Mouse (Mus musculus) R1 (cell line): ENCODE data around the gene Pdzd2.

Experiments used
- DNase-seq: peaks from one replicate; pipeline ENCODE4 v3.0.0-alpha.2; 2018; ENCODE audit warnings: low read depth, low spot score

Pdzd2 gene

DNA sequence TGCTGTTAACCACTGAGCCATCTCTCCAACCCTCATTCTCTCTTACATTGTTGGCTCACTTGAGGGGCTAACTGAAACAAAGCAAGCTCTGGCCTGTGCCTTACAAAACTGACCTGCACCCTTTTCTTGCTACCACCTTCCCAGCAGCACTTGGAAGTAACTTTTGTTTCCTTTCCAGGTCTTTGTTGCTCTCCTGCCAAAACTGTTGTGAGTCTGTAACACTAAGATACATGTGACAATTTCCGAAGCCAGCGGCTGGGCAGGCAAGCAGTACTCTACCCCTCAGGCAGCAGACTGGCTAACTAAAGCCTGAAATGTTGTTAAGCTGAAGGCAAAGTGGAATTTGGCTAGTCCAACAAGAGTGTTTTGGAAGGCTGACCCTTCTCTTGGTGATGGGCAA lies 251.4 kb downstream of the Pdzd2 start:
- DNase-seq, result no peak

DNA sequence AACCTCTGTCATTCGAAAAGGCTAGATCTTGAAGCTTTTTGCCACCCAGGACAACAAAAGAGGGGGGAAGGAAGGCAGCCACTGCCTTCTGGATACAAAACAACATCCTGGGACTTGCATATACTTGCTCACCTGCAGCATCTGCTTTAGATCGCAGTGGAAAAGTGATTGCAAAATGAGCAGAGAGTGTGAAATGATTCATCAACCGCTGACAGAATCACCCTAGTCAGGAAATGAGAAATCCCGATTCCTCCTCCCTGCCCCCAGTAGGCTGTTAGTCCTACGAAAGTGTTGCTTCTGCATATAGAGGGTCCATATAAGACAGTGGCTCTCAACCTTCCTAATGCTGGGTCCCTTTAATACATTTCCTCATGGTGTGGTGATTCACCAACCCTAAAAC lies 258.5 kb downstream of the Pdzd2 start:
- no peak for DNase-seq

- DNase-seq, result peak; percentile 59
These were observed 259.4 kb downstream of the Pdzd2 start for GRCm38 (mm10) chr15:12480369-12480768.

DNA sequence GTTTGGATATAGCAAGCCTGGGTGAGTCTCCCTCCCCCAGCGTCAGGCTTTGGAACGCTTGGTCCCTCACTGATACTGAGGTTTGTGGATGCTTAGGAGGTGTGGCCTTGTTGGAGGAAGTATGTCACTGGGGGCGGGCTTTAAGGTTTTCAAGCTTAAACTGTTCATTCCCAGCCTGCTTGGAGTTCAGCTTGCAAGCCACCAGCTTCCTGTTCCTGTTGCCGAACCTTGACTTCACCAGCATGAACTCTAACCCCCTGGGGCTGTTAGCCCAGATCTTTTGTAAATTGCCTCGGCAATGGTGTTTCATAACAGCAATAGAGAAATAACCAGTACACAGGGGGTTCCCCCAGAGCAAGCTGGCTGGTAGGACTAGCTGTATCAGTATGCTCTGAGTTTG lies 260.4 kb downstream of the Pdzd2 start:
- DNase-seq, result peak; percentile 97

- no peak for DNase-seq
These were observed 266.1 kb downstream of the Pdzd2 start for GRCm38 (mm10) chr15:12473596-12473995.

DNA sequence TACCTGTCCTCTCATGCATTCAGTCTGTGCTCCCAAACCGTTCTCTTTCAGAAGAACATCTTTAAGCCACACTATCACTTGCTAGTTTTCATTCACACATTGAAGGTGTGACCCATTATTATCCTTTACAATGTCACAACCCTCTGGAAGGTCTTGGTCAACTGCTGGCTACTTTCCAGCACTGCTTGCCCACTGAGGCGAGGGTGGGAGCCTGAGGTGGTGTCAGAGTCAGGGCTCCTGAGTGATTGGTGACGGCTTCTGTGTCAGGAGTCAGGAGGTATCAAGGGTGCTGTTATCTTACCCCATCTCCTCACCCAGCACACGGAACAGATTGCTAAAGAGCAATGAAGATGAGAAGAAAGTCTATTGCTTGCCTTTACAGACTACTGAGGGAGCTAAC lies 267.1 kb downstream of the Pdzd2 start:
- DNase-seq, result no peak

DNA sequence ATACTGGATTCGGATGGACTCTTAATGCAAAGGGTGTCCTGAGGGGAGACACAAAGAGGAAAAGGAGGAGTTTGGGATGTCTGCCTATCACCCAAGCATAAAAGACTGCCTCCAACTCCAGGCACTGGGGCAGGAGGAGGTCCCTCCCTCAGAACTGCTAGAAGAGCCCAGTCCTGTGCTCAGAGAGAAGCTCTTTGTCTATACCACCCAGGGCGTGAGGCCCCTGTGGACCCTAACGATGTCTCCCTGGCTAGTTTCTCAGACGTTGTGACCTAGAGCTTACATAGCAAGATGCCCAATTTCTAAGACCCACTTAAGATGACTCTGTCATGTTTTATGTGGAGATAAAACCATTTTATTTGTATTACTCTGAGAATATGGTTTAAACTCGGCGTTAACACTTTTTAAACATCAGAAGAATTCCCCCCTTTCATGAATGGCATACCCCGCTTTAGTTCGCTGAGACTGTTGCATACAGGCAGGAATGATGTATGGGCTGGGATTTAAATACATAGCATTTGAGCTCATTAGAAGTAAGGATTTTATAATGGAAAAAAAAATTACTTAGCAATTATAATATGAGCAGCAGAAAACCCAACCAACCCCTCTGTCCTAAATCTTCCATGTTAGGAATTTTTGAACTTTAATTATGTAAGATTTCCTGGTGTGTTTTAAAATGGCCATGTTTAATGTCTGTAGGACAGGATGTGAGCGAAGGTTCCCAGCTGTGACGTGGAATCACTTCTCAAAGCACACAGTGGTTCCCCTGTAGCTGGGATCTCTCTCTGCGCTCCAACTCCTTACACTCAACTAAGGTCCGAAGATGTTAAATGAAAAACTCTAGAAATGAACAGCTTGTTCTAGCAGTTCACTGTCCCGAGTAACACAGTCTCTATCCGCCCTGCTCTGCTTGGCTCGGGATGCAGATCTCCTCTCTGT lies 268.6 kb downstream of the Pdzd2 start:
- no peak for DNase-seq

GRCm38 (mm10) chr15:12468625-12469024 lies 271.1 kb downstream of the Pdzd2 start:
- no peak for DNase-seq

DNA sequence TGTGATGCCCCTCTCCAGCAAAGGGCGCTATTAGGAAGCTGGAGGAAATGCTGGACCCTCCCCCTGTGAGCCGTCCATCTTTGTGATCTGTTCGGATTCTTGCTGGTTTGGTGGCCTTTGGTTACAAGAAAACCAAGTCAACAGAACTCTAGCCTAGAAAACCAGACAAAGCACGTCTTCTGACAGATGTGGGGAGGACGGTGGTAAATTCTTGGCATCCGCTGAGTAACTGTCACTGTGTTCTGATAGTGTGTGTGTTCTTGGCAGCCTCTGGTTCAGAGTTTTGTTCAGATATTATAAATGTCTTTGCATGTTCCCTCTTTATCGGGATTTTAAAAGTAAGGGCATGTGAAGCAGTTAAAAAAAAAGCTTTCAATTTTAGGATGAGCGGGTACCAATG lies 274.0 kb downstream of the Pdzd2 start:
- DNase-seq, result no peak

DNA sequence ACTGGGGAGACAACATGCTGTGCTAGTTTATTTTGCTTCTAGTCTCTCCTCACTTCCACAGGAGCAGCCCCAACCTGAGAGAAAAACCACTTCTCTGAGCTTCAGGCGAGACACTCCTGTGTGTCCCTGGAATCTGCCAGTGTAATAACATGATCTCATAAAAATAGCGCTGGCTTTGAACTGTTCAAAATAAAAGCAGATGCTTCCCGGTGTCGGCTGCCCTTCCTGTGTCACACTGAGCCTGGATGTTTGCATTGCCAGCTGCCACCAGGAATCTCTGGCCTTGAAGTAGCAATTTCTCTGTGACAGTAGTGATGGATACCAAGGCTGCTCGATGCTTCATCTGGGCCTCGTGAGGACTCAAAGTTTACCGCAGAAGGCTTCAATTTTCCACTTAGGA lies 282.9 kb downstream of the Pdzd2 start:
- DNase-seq, result no peak

- no peak for DNase-seq
These were observed 286.4 kb downstream of the Pdzd2 start for GRCm38 (mm10) chr15:12453343-12453742.

- DNase-seq, result no peak
These were observed 287.4 kb downstream of the Pdzd2 start for GRCm38 (mm10) chr15:12452141-12452995.

DNA sequence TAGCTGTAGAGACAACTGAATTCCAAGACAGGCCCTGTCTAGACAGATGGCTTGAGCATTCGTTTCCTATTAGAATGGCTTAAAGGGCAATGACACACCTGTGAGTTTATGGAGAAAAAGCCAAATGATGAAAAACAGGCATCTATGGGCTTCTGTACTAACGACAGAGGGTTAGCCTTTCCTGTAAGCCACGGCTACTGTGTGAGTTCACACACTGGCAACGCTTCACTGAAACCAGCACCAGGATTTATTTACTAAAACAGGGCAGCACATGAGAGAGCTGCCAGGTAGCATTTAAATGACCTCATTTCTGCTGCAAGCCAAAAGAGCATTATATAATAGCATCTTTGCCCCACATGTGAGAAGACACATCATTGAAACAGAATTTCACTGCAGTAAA lies 288.3 kb downstream of the Pdzd2 start:
- no peak for DNase-seq

GRCm38 (mm10) chr15:12450790-12451189 lies 288.9 kb downstream of the Pdzd2 start:
- DNase-seq, result no peak

- DNase-seq, result peak; percentile 67
These were observed 290.4 kb downstream of the Pdzd2 start for GRCm38 (mm10) chr15:12449321-12449720.

GRCm38 (mm10) chr15:12447021-12447434 lies 292.7 kb downstream of the Pdzd2 start:
- DNase-seq, result no peak

DNA sequence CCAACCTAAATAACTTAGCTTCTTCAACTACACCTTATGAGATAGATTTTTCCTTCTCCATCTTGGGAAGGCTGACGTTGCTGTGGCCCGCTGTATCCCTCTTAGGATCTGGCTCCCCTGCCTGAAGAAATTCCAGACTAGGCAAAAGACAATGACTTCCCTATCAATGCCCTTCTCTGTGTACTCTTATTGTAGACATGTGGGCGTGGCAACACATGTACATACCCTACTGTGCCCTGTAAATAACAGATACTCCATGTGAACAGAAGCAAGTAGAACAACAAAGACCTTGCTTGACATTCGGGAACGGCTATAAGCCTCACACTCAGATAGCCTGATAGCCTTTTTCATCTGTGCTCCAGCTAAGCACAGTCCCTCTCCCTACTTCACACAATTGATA lies 295.2 kb downstream of the Pdzd2 start:
- peak; percentile 52 for DNase-seq

DNA sequence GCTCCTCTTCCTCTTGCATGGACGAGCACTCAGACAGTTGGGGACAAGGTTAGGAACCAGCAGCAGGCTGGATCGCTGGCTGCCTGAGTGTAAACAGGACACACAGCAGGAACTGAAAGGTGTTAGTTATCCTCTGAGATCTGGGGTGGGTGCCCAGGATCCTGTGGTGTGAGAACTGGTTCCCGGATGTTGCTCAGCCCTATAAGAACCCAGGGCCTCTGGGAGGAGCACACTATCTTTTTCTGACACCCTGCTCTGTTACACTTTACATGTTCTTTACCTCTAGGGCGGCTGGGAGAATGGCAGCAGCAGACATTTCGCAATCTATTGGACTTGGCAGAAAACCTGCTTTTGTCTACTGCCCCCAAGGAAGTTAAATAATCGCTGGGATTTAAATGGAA lies 300.4 kb downstream of the Pdzd2 start:
- no peak for DNase-seq

GRCm38 (mm10) chr15:12438691-12439090 lies 301.0 kb downstream of the Pdzd2 start:
- no peak for DNase-seq

DNA sequence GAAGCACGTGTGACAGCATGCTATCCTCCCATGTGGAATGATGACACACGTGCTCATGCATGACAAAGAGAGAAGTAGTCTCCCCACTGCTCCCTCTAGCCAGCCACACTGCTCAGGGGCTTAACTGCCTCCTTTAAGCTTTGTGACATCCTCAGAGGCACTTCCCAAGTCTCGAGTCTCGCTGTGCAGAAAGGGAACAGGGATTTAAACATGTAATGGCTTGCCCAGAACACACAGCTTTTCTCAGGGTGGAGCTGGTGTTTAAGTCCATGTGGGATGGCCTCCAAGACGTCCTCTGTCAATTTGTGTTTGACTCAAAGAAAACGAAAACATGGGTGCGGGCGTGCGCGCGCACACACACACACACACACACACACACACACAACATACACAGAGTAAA lies 301.6 kb downstream of the Pdzd2 start:
- no peak for DNase-seq

DNA sequence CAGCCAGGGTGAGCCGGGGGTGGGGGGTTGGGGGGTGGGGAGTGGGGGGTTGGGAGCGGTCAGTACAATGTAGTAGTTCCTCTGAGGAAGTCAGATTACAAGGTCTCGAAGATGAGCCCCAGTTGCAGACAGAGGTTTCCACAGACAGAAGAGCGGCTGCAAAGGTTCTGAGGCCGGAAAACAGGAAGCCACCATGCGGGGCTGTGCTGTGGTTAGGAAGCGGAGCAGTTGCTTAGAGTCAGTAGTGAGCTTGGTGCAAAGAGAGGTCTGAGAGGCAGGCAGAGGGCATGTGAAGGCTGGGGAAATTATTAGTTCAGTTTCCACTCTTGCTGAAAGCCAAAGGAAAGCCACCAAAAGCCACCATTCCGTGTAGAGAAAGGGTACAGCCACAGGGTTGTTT lies 303.8 kb downstream of the Pdzd2 start:
- no peak for DNase-seq

GRCm38 (mm10) chr15:12433893-12434599 lies 305.7 kb downstream of the Pdzd2 start:
- no peak for DNase-seq
